Mouse (Mus musculus): ENCODE measurements around the gene Gm49384. TPM values are rescaled to one million over a fixed set of nuclear protein-coding genes. Genes with fewer than 3 reads are reported as not detected.

Gene Gm49384
- total RNA-seq, 2 experiments from 2014 or later = 1.4 to 2.0 TPM

DNA sequence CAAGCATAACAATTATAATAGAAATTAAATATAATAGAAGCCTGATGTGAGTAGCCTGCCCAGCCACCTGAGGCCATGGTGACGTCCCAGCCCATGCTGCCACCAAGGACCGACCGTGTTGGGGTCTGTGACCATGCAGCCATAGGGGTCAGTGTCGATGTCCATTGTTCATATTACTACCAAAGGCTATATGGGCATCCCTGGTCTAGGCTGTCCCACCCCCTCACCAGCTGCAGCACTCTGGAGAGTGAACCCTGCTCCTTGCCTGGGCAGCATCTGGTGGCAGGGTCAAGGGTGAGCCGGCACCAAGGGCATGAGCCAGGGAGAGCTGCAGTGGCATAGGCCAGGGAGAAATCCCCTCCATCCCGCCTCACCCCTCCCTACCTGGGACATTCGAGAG lies 64.2 kb downstream of the Gm49384 start:
- intact Hi-C loops (cut with DNase I; ENCODE audit: low total_unique reads) = no loop called here
- no peak for DNase-seq

Small RNA genes lying within 50 kb of the gene (microRNA-seq; reads per million reads assigned to microRNA genes)
- gene Gm47287 = 0 reads per million in 2 experiments
- 0 to 0.50 reads per million in 2 experiments for gene Gm47295

Other genes starting within 250 kb of the Gm49384 start
- gene Rps29, start 45.1 kb downstream of the Gm49384 start, total RNA-seq (2021) = 1,000 to 10,000 TPM; 1,152 to 1,205 TPM
- gene Lrr1, start 35.5 kb downstream of the Gm49384 start, total RNA-seq (2021) = under 1 TPM; 0.27 to 0.31 TPM
- 100 to 1,000 TPM; 324 to 375 TPM for gene Rpl36al, start 20.2 kb downstream of the Gm49384 start, total RNA-seq (2021)
- 10 to 100 TPM; 11.7 to 16.1 TPM for gene Mgat2, start 20.1 kb downstream of the Gm49384 start, total RNA-seq (2021)
- 1 to 10 TPM; 1.5 to 2.8 TPM for gene Gm49383, start 7.2 kb downstream of the Gm49384 start, total RNA-seq (2021)
- under 1 TPM; 0.24 to 0.66 TPM for gene Dnaaf2, start 5.8 kb downstream of the Gm49384 start, total RNA-seq (2021)
- gene Pole2, start 23.9 kb upstream of the Gm49384 start, total RNA-seq (2021) = 1 to 10 TPM in 1 of 2 experiments, under 1 TPM in 1; 0.80 to 1.7 TPM
- 10 to 100 TPM; 15.7 to 17.4 TPM for gene Klhdc1, start 36.9 kb upstream of the Gm49384 start, total RNA-seq (2021)
- gene Klhdc2, start 92.4 kb upstream of the Gm49384 start, total RNA-seq (2021) = 100 to 1,000 TPM; 103 to 104 TPM
- 10 to 100 TPM; 16.8 to 19.1 TPM for gene Nemf, start 152.9 kb upstream of the Gm49384 start, total RNA-seq (2021)
- gene Arf6, start 167.9 kb upstream of the Gm49384 start, total RNA-seq (2021) = 10 to 100 TPM; 29.7 to 36.3 TPM
- under 1 TPM in 1 of 2 experiments, not detected in 1; 0.37 TPM for gene Gm9887, start 168.2 kb upstream of the Gm49384 start, total RNA-seq (2021)

Measured in gastrocnemius, postnatal 14 days (tissue).